Mouse (Mus musculus) C2C12 (cell line): Measurements from ENCODE around the gene A830018L16Rik.

Experiments used
- CTCF ChIP-seq: IDR thresholded peaks from one replicate; pipeline ENCODE4 v1.5.1; 2011; ENCODE audit not compliant: control insufficient read depth, insufficient read depth, insufficient read length
- USF1 ChIP-seq: IDR thresholded peaks from one replicate; pipeline ENCODE4 v1.6.1; 2011; ENCODE audit warnings: low read depth, mild to moderate bottlenecking, control low read depth, moderate library complexity

DNA sequence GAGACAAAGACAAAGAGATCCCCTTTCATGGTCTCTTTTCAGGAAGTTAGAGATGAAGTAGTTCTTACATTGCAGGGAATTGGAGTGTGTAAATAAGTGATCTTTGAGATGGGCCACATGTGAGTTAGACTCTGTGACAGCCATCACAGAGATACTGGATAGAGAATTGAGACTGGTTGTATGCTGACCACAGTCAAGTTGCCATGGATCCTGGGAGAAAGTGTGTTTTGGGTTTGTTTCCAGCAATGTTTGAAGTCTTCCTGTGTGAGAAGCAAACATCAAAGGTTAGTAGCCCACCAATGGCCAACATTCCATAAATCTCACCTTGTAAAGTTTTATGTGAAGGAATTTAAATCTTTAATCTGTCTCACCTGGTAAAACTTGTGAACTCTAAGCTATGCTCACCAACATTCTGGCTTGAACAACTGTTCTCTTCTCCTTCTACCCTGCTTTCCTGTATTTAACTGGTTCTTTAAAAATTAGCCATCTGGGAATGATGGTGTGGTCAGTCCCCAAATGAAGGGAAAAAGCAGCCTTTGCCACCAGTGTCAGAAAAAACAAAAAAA is 330.9 kb downstream of the A830018L16Rik start:
- TF ChIP-seq CTCF (no peak), USF1 (no peak)
